Mouse (Mus musculus) stomach, embryonic 16.5 days (tissue): Measurements from ENCODE around the gene Trim2. TPM values are rescaled to one million over a fixed set of nuclear protein-coding genes. Genes with fewer than 3 reads are reported as not detected.
A peak's percentile ranks its signal among the peaks of the same experiment; 100 is the strongest.

ENCODE experiments used
- ATAC-seq: fragments of 200-750 bp; cut with Nextera tagmentation; 2 replicates; pipeline ENCODE4 v1.8.0; 2017; ENCODE audit warnings: moderate number of reproducible peaks, moderate TSS enrichment; ENCODE audit not compliant: insufficient read depth, low FRiP score
- H3K27ac ChIP-seq: fragments of 300-500 bp; sonication (generic); 2 replicates; pipeline ENCODE4 v1.5.1; 2014; ENCODE audit warnings: low read length
- H3K27me3 ChIP-seq: fragments of 300-500 bp; sonication (generic); 2 replicates; pipeline ENCODE4 v1.6.1; 2014; ENCODE audit warnings: low read length, control low read depth, mixed read lengths; ENCODE audit not compliant: control insufficient read depth, insufficient read depth
- H3K36me3 ChIP-seq: fragments of 300-500 bp; sonication (generic); 2 replicates; pipeline ENCODE4 v1.6.1; 2014; ENCODE audit warnings: low read length; ENCODE audit not compliant: control insufficient read depth, insufficient read depth
- H3K4me1 ChIP-seq: fragments of 300-500 bp; sonication (generic); 2 replicates; pipeline ENCODE4 v1.6.1; 2014; ENCODE audit warnings: low read length, control low read depth, mixed read lengths; ENCODE audit not compliant: control insufficient read depth, insufficient read depth
- H3K4me2 ChIP-seq: fragments of 300-500 bp; sonication (generic); 2 replicates; pipeline ENCODE4 v1.6.1; 2014; ENCODE audit warnings: low read depth, low read length, mixed read lengths
- H3K4me3 ChIP-seq: fragments of 300-500 bp; sonication (generic); replicated peaks from 2 replicates; pipeline ENCODE4 v1.5.1; 2014; ENCODE audit warnings: mild to moderate bottlenecking, low read length
- H3K9ac ChIP-seq: fragments of 300-500 bp; sonication (generic); 2 replicates; pipeline ENCODE4 v1.6.1; 2014; ENCODE audit warnings: low read length
- H3K9me3 ChIP-seq: fragments of 300-500 bp; sonication (generic); replicated peaks from 2 replicates; pipeline ENCODE4 v1.6.1; 2016; ENCODE audit warnings: low read length, control low read depth; ENCODE audit not compliant: control insufficient read depth
- WGBS: fragments of 180-500 bp; shearing (Covaris S2); extraction: QIAGEN DNeasy Blood & Tissue Kit; methylation state at CpG from one replicate; pipeline ENCODE4 v1.1.7; 2014; 5-methylcytosine and 5-hydroxymethylcytosine counted together
- polyA plus RNA-seq: library from polyadenylated mRNA; unstranded; fragments of >200 nt; fragmentation: Nextera tagmentation; extraction: Ambion mirVana; gene quantifications from 2 replicates; pipeline ENCODE4 v1.2.1, GENCODE M21; 2015

The Trim2 gene
- polyA plus RNA-seq, 1 experiment from 2014 or later, result 33.4 TPM

- WGBS, result 9% methylated on average over 28 of the region's 28 CpGs
- H3K4me3 ChIP-seq, result peak overlapping the region; percentile 42
- H3K4me1 ChIP-seq, result peaks cover 12% of the 10 kb centered on the region
- H3K9ac ChIP-seq, result peak overlapping the region; percentile 57
- H3K27me3 ChIP-seq, result no peaks in the 10 kb centered on the region
- no peaks in the 10 kb centered on the region for H3K9me3 ChIP-seq
- peak overlapping the region; percentile 66; the same call in 1 of the 2 replicates for H3K27ac ChIP-seq
- no peaks in the 10 kb centered on the region for H3K36me3 ChIP-seq
- ATAC-seq, result peak; percentile 78
- peak overlapping the region; percentile 80 for H3K4me2 ChIP-seq
Measured at GRCm38 (mm10) chr3:84344725-84345645, 38.3 kb upstream of the Trim2 start.

- no peaks in the 10 kb centered on the region for H3K27me3 ChIP-seq
- 89% methylated on average over 9 of the region's 9 CpGs for WGBS
- H3K27ac ChIP-seq, result no peak overlapping the region
- H3K4me1 ChIP-seq, result peaks cover 12% of the 10 kb centered on the region
- no peak overlapping the region for H3K4me3 ChIP-seq
- no peak overlapping the region for H3K9ac ChIP-seq
- no peak for ATAC-seq
- no peaks in the 10 kb centered on the region for H3K9me3 ChIP-seq
- H3K36me3 ChIP-seq, result no peaks in the 10 kb centered on the region
- no peak overlapping the region for H3K4me2 ChIP-seq
Measured at GRCm38 (mm10) chr3:84343101-84343500, 36.4 kb upstream of the Trim2 start.

GRCm38 (mm10) chr3:84341811-84342210 is 35.1 kb upstream of the Trim2 start:
- H3K9me3 ChIP-seq, result no peaks in the 10 kb centered on the region
- ATAC-seq, result no peak
- H3K4me3 ChIP-seq, result no peak overlapping the region
- H3K9ac ChIP-seq, result no peak overlapping the region
- no peak overlapping the region for H3K4me2 ChIP-seq
- peaks cover 12% of the 10 kb centered on the region for H3K4me1 ChIP-seq
- no peaks in the 10 kb centered on the region for H3K36me3 ChIP-seq
- peak overlapping the region; percentile 29 for H3K27ac ChIP-seq
- 64% methylated on average over 7 of the region's 7 CpGs for WGBS
- H3K27me3 ChIP-seq, result no peaks in the 10 kb centered on the region

- Histone ChIP-seq H3K27me3 (no peaks in the 10 kb centered on the region), H3K9ac (no peak overlapping the region), H3K4me3 (no peak overlapping the region), H3K4me2 (peak overlapping the region; percentile 20), H3K4me1 (peaks cover 16% of the 10 kb centered on the region), H3K36me3 (no peaks in the 10 kb centered on the region), H3K27ac (no peak overlapping the region), H3K9me3 (no peaks in the 10 kb centered on the region)
- no peak for ATAC-seq
- WGBS, result 43% methylated on average over 9 of the region's 11 CpGs
Measured at GRCm38 (mm10) chr3:84337585-84337984, 30.9 kb upstream of the Trim2 start.

GRCm38 (mm10) chr3:84336342-84336741 is 29.7 kb upstream of the Trim2 start:
- Histone ChIP-seq H3K4me3 (no peak overlapping the region), H3K27ac (no peak overlapping the region), H3K4me1 (peaks cover 16% of the 10 kb centered on the region), H3K27me3 (no peaks in the 10 kb centered on the region), H3K4me2 (no peak overlapping the region), H3K9me3 (no peaks in the 10 kb centered on the region), H3K36me3 (no peaks in the 10 kb centered on the region), H3K9ac (no peak overlapping the region)
- ATAC-seq, result no peak
- WGBS, result 89% methylated on average over 12 of the region's 12 CpGs

GRCm38 (mm10) chr3:84335421-84336073 is 28.9 kb upstream of the Trim2 start:
- Histone ChIP-seq H3K4me1 (peaks cover 16% of the 10 kb centered on the region), H3K9ac (no peak overlapping the region), H3K9me3 (no peaks in the 10 kb centered on the region), H3K4me2 (no peak overlapping the region), H3K36me3 (no peaks in the 10 kb centered on the region), H3K27ac (peak overlapping the region; percentile 34; the same call in 1 of the 2 replicates), H3K4me3 (no peak overlapping the region), H3K27me3 (no peaks in the 10 kb centered on the region)
- WGBS, result 41% methylated on average over 8 of the region's 8 CpGs
- 0 out of 2 replicates have a peak, but pooled peaks have one; percentile 25 for ATAC-seq

GRCm38 (mm10) chr3:84334771-84335420 is 28.2 kb upstream of the Trim2 start:
- Histone ChIP-seq H3K27ac (peak overlapping the region; percentile 68; the same call in 1 of the 2 replicates), H3K9me3 (no peaks in the 10 kb centered on the region), H3K9ac (0 out of 2 replicates have a peak overlapping the region, but pooled peaks have one; percentile 33), H3K4me3 (no peak overlapping the region; the same call in 1 of the 2 replicates), H3K4me1 (peaks cover 16% of the 10 kb centered on the region), H3K27me3 (no peaks in the 10 kb centered on the region), H3K36me3 (no peaks in the 10 kb centered on the region), H3K4me2 (peak overlapping the region; percentile 39)
- WGBS, result 19% methylated on average over 20 of the region's 20 CpGs
- no peak for ATAC-seq

- H3K9me3 ChIP-seq, result no peaks in the 10 kb centered on the region
- no peaks in the 10 kb centered on the region for H3K36me3 ChIP-seq
- ATAC-seq, result peak; percentile 48; the same call in 1 of the 2 replicates
- H3K4me2 ChIP-seq, result no peak overlapping the region
- WGBS, result 43% methylated on average over 22 of the region's 22 CpGs
- H3K27ac ChIP-seq, result peak overlapping the region; percentile 68
- no peaks in the 10 kb centered on the region for H3K27me3 ChIP-seq
- peaks cover 16% of the 10 kb centered on the region for H3K4me1 ChIP-seq
- no peak overlapping the region for H3K4me3 ChIP-seq
- 0 out of 2 replicates have a peak overlapping the region, but pooled peaks have one; percentile 30 for H3K9ac ChIP-seq
Measured at GRCm38 (mm10) chr3:84333400-84334349, 27.0 kb upstream of the Trim2 start.
